Mouse (Mus musculus) kidney, postnatal 0 days (tissue): Measurements from ENCODE around the gene Fzd9. TPM values are rescaled to one million over a fixed set of nuclear protein-coding genes. Genes with fewer than 3 reads are reported as not detected.

Experiments
- ATAC-seq: fragments of 200-750 bp; cut with Nextera tagmentation; replicated peaks from 2 replicates; pipeline ENCODE4 v1.8.0; 2017; ENCODE audit warnings: low read depth, moderate number of reproducible peaks, moderate TSS enrichment, moderate library complexity; ENCODE audit not compliant: low FRiP score
- DNase-seq: peaks from one replicate; pipeline ENCODE4 v3.0.0-alpha.2; 2016; ENCODE audit warnings: low spot score
- H3K27ac ChIP-seq: fragments of 300-500 bp; sonication (generic); 2 replicates; pipeline ENCODE4 v1.5.1; 2014; ENCODE audit warnings: mild to moderate bottlenecking
- H3K27me3 ChIP-seq: fragments of 300-500 bp; sonication (generic); 2 replicates; pipeline ENCODE4 v1.6.1; 2014; ENCODE audit warnings: low read length, mixed read lengths; ENCODE audit not compliant: insufficient read depth
- H3K36me3 ChIP-seq: fragments of 300-500 bp; sonication (generic); 2 replicates; pipeline ENCODE4 v1.6.1; 2014; ENCODE audit warnings: low read length, mixed read lengths; ENCODE audit not compliant: insufficient read depth
- H3K4me1 ChIP-seq: fragments of 300-500 bp; sonication (generic); replicated peaks from 2 replicates; pipeline ENCODE4 v1.6.1; 2014; ENCODE audit warnings: antibody characterized with exemption, low read length, mixed read lengths; ENCODE audit not compliant: insufficient read depth
- H3K4me2 ChIP-seq: fragments of 300-500 bp; sonication (generic); 2 replicates; pipeline ENCODE4 v1.6.1; 2014; ENCODE audit warnings: mild to moderate bottlenecking, low read length, moderate library complexity, mixed read lengths
- H3K4me3 ChIP-seq: fragments of 300-500 bp; sonication (generic); replicated peaks from 2 replicates; pipeline ENCODE4 v1.5.1; 2014; ENCODE audit warnings: low read depth, low read length
- H3K9ac ChIP-seq: fragments of 300-500 bp; sonication (generic); 2 replicates; pipeline ENCODE4 v1.6.1; 2014; ENCODE audit warnings: low read depth, low read length
- H3K9me3 ChIP-seq: fragments of 300-500 bp; sonication (generic); replicated peaks from 2 replicates; pipeline ENCODE4 v1.6.1; 2016; ENCODE audit warnings: low read length, inconsistent platforms, mixed read lengths
- CTCF ChIP-seq: IDR thresholded peaks from 2 replicates; pipeline ENCODE4 v1.5.1; 2016; ENCODE audit warnings: antibody characterized with exemption, low read depth, mild to moderate bottlenecking, moderate library complexity
- WGBS: fragments of 180-500 bp; shearing (Covaris S2); extraction: QIAGEN DNeasy Blood & Tissue Kit; methylation state at CpG from one replicate; pipeline ENCODE4 v1.1.7; 2014; 5-methylcytosine and 5-hydroxymethylcytosine counted together
- polyA plus RNA-seq: library from polyadenylated mRNA; unstranded; fragments of >200 nt; fragmentation: Nextera tagmentation; extraction: Ambion mirVana; gene quantifications from 2 replicates; pipeline ENCODE4 v1.2.1, GENCODE M21; 2015

Gene Fzd9
- polyA plus RNA-seq, 1 experiment from 2014 or later, result 0.93 TPM

DNA sequence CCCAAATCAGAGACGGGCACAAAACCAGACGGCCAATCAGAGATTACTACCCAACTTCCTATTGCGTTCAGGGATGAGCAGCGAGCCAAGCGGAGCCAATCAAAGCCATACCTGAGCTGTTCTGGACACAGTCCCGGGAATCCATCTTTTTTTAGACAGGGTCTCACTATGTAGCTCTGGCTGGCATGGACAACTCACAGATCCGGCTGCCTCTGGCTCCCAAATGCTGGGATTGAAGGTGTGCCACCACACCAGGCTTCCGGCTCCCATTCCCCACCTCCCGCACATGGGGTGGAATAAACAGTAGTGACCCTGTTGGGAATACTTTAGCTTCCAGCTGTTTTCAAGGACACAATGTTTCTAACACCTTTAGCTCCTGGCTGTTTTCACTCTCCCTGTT, 29.2 kb upstream of the Fzd9 start:
- 74% methylated on average over 9 of the region's 9 CpGs for WGBS
- Histone ChIP-seq H3K9ac (no peak overlapping the region), H3K27ac (no peak overlapping the region), H3K36me3 (no peaks in the 10 kb centered on the region), H3K4me1 (no peaks in the 10 kb centered on the region), H3K4me3 (no peak overlapping the region), H3K9me3 (no peaks in the 10 kb centered on the region), H3K27me3 (no peaks in the 10 kb centered on the region), H3K4me2 (no peak overlapping the region)
- ATAC-seq (no peak), DNase-seq (no peak)
- no peak for TF ChIP-seq CTCF

DNA sequence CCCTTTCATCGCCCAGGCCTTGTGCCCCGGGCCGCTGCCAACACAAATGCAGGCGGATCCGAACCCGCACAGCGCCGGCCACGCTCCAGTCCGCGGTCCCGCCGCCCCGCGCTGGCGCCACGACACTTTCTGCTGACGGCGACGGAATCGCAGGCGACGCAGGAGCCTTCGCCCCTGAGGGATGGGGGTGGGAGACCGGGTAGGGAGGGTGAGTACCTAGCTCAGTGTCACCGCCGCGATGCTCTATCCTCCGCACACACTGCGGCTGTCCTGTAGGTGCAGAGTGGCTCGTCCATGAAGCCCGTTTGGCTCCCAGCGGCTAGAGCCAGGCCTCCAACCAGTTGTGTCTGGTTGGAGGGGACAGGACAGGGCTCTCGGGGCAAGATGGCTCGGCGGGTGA, 25.6 kb upstream of the Fzd9 start:
- ATAC-seq (0 out of 2 replicates have a peak, but pooled peaks have one; percentile 46), DNase-seq (no peak)
- Histone ChIP-seq H3K4me3 (peak overlapping the region; percentile 11), H3K4me1 (no peaks in the 10 kb centered on the region), H3K9ac (0 out of 2 replicates have a peak overlapping the region, but pooled peaks have one; percentile 28), H3K36me3 (no peaks in the 10 kb centered on the region), H3K27ac (no peak overlapping the region), H3K27me3 (no peaks in the 10 kb centered on the region), H3K9me3 (no peaks in the 10 kb centered on the region), H3K4me2 (peak overlapping the region; percentile 45)
- WGBS, result 6% methylated on average over 36 of the region's 36 CpGs
- no peak for TF ChIP-seq CTCF

DNA sequence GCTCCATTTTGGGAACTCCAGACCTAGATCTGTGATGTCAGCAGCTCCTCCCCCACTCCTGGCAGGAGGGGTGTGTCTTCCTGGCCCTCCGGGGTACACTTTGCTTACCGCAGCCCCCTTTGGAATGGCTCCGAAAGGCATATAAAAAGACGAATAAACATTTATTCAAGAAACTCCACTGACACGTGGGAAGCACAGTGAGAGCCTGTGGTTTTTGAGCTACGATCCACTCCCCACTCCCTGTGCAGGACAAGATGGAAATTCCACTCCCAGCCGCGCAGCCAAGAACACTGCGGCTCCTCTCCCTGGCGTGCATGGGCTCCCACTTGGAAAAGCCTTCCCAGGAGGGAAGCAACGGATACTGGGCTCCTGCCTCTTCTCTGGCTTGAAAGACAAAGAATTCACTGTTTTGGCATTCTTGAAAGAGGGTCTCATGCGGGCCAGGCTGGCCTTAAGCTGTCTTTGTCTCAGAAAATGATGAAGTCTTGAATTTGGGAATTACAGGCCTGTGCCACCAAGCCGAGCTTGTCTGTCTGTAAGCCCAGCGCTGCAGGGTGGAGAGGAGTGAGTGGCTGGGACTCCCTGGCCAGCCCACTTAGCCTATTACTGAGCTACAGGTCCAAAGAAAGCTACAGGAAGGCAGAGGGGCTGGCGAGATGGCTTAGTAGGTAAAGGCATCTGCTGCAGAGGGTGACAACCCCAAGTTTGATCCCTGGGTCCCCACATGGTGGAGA, 23.8 kb upstream of the Fzd9 start:
- DNase-seq (peak; percentile 36), ATAC-seq (no peak)
- no peaks in the 10 kb centered on the region for H3K36me3 ChIP-seq
- no peaks in the 10 kb centered on the region for H3K27me3 ChIP-seq
- H3K9ac ChIP-seq, result 0 out of 2 replicates have a peak overlapping the region, but pooled peaks have one; percentile 2
- H3K27ac ChIP-seq, result no peak overlapping the region
- 24% methylated on average over 15 of the region's 15 CpGs for WGBS
- H3K4me1 ChIP-seq, result no peaks in the 10 kb centered on the region
- H3K9me3 ChIP-seq, result no peaks in the 10 kb centered on the region
- peak overlapping the region; percentile 40 for H3K4me2 ChIP-seq
- no peak for TF ChIP-seq CTCF
- 0 out of 2 replicates have a peak overlapping the region, but pooled peaks have one; percentile 4 for H3K4me3 ChIP-seq

DNA sequence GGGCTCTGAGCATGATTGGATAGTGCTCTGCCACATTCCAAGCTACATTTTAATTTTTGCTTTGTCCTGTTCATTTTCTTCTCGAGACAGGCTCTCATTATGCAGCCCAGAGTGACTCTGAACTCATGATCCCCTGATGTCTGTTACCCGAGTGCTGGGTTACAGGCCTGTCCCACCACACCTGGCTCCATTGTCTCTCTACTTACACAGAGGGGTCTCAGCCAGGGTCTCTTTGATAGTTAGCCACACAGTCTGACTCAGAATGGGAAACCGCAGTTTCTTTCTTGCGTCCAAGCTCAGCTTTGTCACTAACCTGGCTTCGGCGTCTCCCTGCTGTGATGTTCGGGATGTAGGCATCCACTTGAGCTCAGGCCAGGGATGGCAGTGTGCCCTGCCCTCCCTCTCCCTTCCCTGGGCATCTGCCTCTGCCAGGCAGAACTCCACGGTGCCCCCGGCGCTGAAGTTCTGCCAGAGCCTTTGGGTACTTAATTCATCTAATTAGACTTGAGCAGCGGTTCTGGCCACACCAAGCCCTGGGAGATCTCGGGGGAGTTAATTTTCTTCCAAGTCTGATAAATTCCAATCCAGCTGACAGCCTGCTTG, 20.6 kb upstream of the Fzd9 start:
- Histone ChIP-seq H3K9ac (no peak overlapping the region), H3K9me3 (no peaks in the 10 kb centered on the region), H3K27ac (no peak overlapping the region), H3K4me2 (no peak overlapping the region), H3K36me3 (no peaks in the 10 kb centered on the region), H3K4me3 (no peak overlapping the region), H3K4me1 (no peaks in the 10 kb centered on the region), H3K27me3 (no peaks in the 10 kb centered on the region)
- ATAC-seq, result no peak
- no peak for TF ChIP-seq CTCF
- 72% methylated on average over 12 of the region's 12 CpGs for WGBS
- no peak for DNase-seq

DNA sequence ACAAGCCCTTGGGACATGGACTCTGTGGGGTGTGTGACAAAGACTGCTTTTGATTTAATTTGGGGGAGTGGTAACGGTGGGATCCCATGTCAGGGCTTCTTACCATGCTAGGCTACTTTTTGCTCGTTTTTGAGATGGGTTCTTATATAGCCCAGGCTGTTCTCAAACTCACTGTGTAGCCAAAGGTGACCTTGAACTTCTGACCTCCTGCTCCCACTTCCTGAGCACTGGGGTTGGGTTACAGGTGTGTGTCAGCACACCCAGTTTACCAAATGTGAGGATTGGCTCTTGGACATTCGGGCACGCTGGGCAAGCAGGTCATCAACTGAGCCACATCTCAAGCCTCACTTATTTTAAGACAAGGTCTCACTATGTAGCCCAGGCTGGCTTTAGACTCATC, 19.3 kb upstream of the Fzd9 start:
- Histone ChIP-seq H3K27ac (no peak overlapping the region), H3K9me3 (no peaks in the 10 kb centered on the region), H3K4me2 (no peak overlapping the region), H3K36me3 (no peaks in the 10 kb centered on the region), H3K27me3 (no peaks in the 10 kb centered on the region), H3K4me3 (no peak overlapping the region), H3K9ac (no peak overlapping the region), H3K4me1 (no peaks in the 10 kb centered on the region)
- TF ChIP-seq CTCF, result no peak
- DNase-seq (no peak), ATAC-seq (no peak)
- 64% methylated on average over 4 of the region's 4 CpGs for WGBS

DNA sequence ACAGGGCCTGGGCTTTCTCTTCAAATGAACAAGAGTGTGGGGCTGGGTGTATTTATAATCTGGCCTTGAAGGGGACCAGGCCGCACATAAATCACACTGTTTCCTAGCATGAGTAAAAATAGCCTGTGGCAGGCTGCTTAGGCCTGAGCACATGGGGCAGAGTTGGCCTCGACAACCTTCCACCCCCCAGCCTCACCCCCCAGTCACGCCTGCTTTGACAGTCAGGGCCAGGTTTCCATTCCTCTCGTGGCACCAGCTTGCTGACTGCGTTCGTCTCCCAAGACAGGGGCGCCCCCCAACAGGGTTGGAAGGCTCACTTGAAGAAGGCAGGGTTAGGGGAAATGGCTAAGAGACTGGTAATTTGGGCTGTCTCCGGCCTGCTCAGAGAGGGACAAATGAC, 18.4 kb upstream of the Fzd9 start:
- TF ChIP-seq CTCF, result no peak
- Histone ChIP-seq H3K36me3 (no peaks in the 10 kb centered on the region), H3K4me3 (no peak overlapping the region), H3K27me3 (no peaks in the 10 kb centered on the region), H3K9ac (no peak overlapping the region), H3K27ac (no peak overlapping the region), H3K4me2 (no peak overlapping the region), H3K4me1 (no peaks in the 10 kb centered on the region), H3K9me3 (no peaks in the 10 kb centered on the region)
- WGBS, result 49% methylated on average over 8 of the region's 8 CpGs
- peak; percentile 11 for DNase-seq
- no peak for ATAC-seq
